Mouse (Mus musculus): ENCODE data around the gene Apold1. TPM values are rescaled to one million over a fixed set of nuclear protein-coding genes. Genes with fewer than 3 reads are reported as not detected.

Apold1 gene
- polyA plus RNA-seq (2017; shearing (Covaris generic)), result 0.17 TPM

GRCm38 (mm10) chr6:134981231-134982062 lies at the start of gene Apold1:
Gene Apold1, plus strand, starts transcription at chr6:134981718.

GRCm38 (mm10) chr6:135011048-135011733 lies 29.7 kb downstream of the Apold1 start, which contains the start of gene Ddx47:
Gene Ddx47, plus strand, starts transcription at chr6:135011612.

Other genes with a start within 250 kb of the Apold1 start
- 1.3 TPM for gene Dusp16, start 189.1 kb upstream of the Apold1 start, polyA plus RNA-seq (2017; shearing (Covaris generic))
- gene Crebl2, start 151.6 kb upstream of the Apold1 start, polyA plus RNA-seq (2017; shearing (Covaris generic)), result 42.6 TPM
- gene Gpr19, start 83.1 kb upstream of the Apold1 start, polyA plus RNA-seq (2017; shearing (Covaris generic)), result 6.7 TPM
- 50.8 TPM for gene Cdkn1b, start 61.3 kb upstream of the Apold1 start, polyA plus RNA-seq (2017; shearing (Covaris generic))
- gene Ddx47, start 29.9 kb downstream of the Apold1 start, polyA plus RNA-seq (2017; shearing (Covaris generic)), result 154 TPM
- 1.1 TPM for gene Gprc5a, start 83.9 kb downstream of the Apold1 start, polyA plus RNA-seq (2017; shearing (Covaris generic))
- gene Gprc5d, start 136.6 kb downstream of the Apold1 start, polyA plus RNA-seq (2017; shearing (Covaris generic)), result not detected
- 20.8 TPM for gene Fam234b, start 216.3 kb downstream of the Apold1 start, polyA plus RNA-seq (2017; shearing (Covaris generic))
- gene Hebp1, start 216.3 kb downstream of the Apold1 start, polyA plus RNA-seq (2017; shearing (Covaris generic)), result not detected